Mouse (Mus musculus) hindbrain, embryonic 13.5 days (tissue): ENCODE measurements around the gene Orc3. TPM values are rescaled to one million over a fixed set of nuclear protein-coding genes. Genes with fewer than 3 reads are reported as not detected.

Source experiments
- ATAC-seq: fragments of 200-750 bp; cut with Nextera tagmentation; 2 replicates; pipeline ENCODE4 v1.8.0; 2017; ENCODE audit warnings: moderate TSS enrichment; ENCODE audit not compliant: low FRiP score
- H3K27ac ChIP-seq: fragments of 300-500 bp; sonication (generic); 2 replicates; pipeline ENCODE4 v1.5.1; 2015; ENCODE audit warnings: inconsistent platforms, mild to moderate bottlenecking, moderate library complexity
- H3K27me3 ChIP-seq: fragments of 300-500 bp; sonication (generic); 2 replicates; pipeline ENCODE4 v1.6.1; 2015; ENCODE audit warnings: mild to moderate bottlenecking, inconsistent platforms
- H3K36me3 ChIP-seq: fragments of 300-500 bp; sonication (generic); 2 replicates; pipeline ENCODE4 v1.6.1; 2015; ENCODE audit warnings: mild to moderate bottlenecking, inconsistent platforms
- H3K4me1 ChIP-seq: fragments of 300-500 bp; sonication (generic); replicated peaks from 2 replicates; pipeline ENCODE4 v1.6.1; 2015; ENCODE audit warnings: inconsistent platforms
- H3K4me2 ChIP-seq: fragments of 300-500 bp; sonication (generic); 2 replicates; pipeline ENCODE4 v1.6.1; 2015; ENCODE audit warnings: inconsistent platforms, mild to moderate bottlenecking, moderate library complexity
- H3K4me3 ChIP-seq: fragments of 300-500 bp; sonication (generic); 2 replicates; pipeline ENCODE4 v1.5.1; 2015; ENCODE audit warnings: mild to moderate bottlenecking, inconsistent platforms
- H3K9ac ChIP-seq: fragments of 300-500 bp; sonication (generic); 2 replicates; pipeline ENCODE4 v1.6.1; 2015; ENCODE audit warnings: mild to moderate bottlenecking, inconsistent platforms
- H3K9me3 ChIP-seq: fragments of 300-500 bp; sonication (generic); 2 replicates; pipeline ENCODE4 v1.6.1; 2016; ENCODE audit warnings: inconsistent platforms
- WGBS: fragments of 180-500 bp; shearing (Covaris S2); methylation state at CpG from one replicate; pipeline ENCODE4 v1.1.7; 2015; 5-methylcytosine and 5-hydroxymethylcytosine counted together
- polyA plus RNA-seq: library from polyadenylated mRNA; unstranded; fragments of >200 nt; fragmentation: Nextera tagmentation; extraction: Ambion mirVana; gene quantifications from 2 replicates; pipeline ENCODE4 v1.2.1, GENCODE M21; 2015

Gene Orc3
- polyA plus RNA-seq, 1 experiment from 2014 or later = 89.2 TPM

DNA sequence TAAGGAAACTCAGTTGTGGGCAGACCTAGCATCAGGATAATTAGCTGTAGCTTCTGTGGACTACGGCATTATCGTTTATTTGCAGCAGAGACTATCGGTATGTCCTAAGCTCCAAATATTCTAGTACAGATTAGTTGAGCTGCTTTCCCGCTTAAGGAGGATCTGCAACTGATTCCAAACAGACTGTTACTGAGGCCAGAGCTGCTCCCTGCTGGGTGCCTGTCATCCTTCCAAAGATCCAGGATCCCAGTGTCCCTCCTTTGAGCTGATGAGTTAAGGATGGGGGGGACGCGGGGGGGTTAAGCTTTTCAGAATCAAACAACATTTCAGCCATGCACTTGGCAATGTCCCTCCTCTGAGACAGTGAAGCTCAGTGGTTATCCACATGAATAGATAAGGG, 84.8 kb downstream of the Orc3 start:
- H3K27ac ChIP-seq = no peak overlapping the region
- no peaks in the 10 kb centered on the region for H3K4me1 ChIP-seq
- H3K9ac ChIP-seq = no peak overlapping the region
- H3K4me2 ChIP-seq = no peak overlapping the region
- no peaks in the 10 kb centered on the region for H3K36me3 ChIP-seq
- WGBS = 85% methylated on average over 6 of the region's 6 CpGs
- H3K9me3 ChIP-seq = no peaks in the 10 kb centered on the region
- no peak overlapping the region for H3K4me3 ChIP-seq
- ATAC-seq = no peak
- no peaks in the 10 kb centered on the region for H3K27me3 ChIP-seq

DNA sequence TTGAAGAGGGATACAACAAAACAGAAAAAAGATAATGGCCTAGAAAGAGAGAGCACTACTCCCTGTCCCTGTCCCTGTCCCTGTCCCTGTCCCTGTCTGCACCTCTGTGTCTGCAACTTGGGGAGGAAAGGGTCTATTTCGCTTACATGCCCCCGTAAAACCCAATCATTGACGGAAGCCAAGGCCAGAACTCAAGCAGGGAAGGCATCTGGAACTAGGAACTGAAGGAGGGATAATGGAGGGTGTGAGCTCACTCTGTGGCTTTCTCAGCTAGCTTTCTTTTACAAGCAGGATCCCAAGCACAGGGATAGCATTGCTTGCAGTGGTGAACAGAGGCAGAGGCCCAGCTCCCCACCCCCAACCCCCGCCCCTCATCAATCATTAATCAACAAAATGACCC, 85.4 kb downstream of the Orc3 start:
- no peaks in the 10 kb centered on the region for H3K9me3 ChIP-seq
- H3K36me3 ChIP-seq = no peaks in the 10 kb centered on the region
- no peak overlapping the region for H3K4me3 ChIP-seq
- H3K27ac ChIP-seq = no peak overlapping the region
- 55% methylated on average over 4 of the region's 4 CpGs for WGBS
- H3K4me1 ChIP-seq = no peaks in the 10 kb centered on the region
- no peak for ATAC-seq
- H3K27me3 ChIP-seq = no peaks in the 10 kb centered on the region
- H3K4me2 ChIP-seq = no peak overlapping the region
- H3K9ac ChIP-seq = no peak overlapping the region

DNA sequence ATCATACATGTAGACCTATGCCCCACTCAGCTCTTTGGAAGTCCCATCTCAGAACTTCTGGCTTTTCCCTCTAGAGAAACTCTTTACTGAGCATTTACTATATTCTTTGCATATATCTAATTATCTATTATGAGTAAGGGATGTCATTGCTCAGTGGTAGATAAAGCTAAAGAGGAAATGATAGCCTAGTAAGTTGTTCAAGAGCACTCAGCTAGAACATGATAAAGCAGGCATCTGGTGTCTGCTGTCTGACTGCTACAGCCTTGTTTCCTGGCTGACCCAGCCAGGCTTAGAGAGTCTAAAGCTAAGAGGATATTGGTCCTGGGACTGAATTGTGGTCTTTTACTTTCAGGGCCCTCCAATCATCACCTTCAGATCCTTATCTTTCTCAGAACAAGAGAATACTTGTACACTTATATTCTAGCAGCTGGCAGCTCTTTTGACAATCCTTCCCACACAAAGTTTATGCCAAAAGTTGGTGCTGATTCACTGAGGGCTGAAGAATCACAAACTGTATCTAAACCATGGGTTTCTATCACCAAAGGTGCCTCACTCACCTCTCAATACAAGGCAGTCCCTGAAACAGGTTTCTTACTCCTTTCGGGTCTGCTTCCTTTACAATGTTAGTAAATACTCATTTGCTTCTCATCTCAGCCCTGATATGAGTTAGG, 86.2 kb downstream of the Orc3 start:
- Histone ChIP-seq H3K4me1 (no peaks in the 10 kb centered on the region), H3K4me3 (no peak overlapping the region)
- 95% methylated on average over 1 of the region's 1 CpGs for WGBS

DNA sequence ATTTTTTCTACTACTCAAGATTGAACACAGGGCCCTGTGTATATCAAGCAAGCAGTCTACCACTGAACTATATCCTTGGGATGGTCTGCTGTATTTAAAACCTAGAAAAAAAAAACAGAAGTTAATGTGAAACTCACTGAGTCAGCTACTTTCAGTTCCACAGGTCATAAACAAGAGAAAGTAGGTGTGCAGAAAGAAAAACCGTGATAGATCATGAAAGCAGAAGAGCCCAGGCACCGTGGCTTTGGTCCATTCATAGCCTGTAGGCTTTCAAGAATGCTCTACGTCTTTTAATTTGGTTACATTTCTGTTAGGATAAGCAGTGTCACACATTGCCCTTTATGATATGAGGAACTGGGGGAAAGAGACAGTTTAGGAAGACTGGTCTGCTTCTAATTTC, 88.0 kb downstream of the Orc3 start:
- 90% methylated on average over 3 of the region's 3 CpGs for WGBS
- Histone ChIP-seq H3K4me2 (no peak overlapping the region), H3K36me3 (no peaks in the 10 kb centered on the region), H3K4me1 (no peaks in the 10 kb centered on the region), H3K27me3 (no peaks in the 10 kb centered on the region), H3K9ac (no peak overlapping the region), H3K9me3 (no peaks in the 10 kb centered on the region), H3K4me3 (no peak overlapping the region), H3K27ac (no peak overlapping the region)
- no peak for ATAC-seq

More for the DNA sequence above, 86.2 kb downstream of the Orc3 start:
- no peak overlapping the region for H3K4me2 ChIP-seq
- H3K36me3 ChIP-seq = no peaks in the 10 kb centered on the region
- H3K27me3 ChIP-seq = no peaks in the 10 kb centered on the region
- no peak for ATAC-seq
- H3K27ac ChIP-seq = no peak overlapping the region
- no peak overlapping the region for H3K9ac ChIP-seq
- H3K9me3 ChIP-seq = no peaks in the 10 kb centered on the region

DNA sequence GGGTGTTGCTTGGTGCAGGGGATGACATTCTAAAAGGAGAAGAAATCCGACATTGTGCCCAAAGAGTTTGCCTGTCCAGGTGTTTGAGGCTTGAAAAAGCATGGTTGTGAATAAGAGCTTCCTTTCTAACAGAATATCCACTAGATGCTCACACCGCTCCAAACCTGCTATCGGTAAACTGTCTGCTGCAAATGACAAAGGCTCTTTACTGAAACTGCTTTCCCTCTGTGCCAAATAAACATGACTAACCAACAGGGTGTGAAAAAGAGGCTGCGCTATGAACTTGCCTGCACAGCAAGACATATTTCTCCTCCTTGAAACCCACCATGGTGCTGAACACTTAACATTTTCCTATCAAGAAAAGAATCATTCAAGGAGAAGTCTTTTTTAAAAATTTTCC, 91.2 kb downstream of the Orc3 start:
- no peak for ATAC-seq
- no peak overlapping the region for H3K4me3 ChIP-seq
- H3K36me3 ChIP-seq = no peaks in the 10 kb centered on the region
- H3K27me3 ChIP-seq = no peaks in the 10 kb centered on the region
- no peaks in the 10 kb centered on the region for H3K9me3 ChIP-seq
- H3K9ac ChIP-seq = no peak overlapping the region
- no peak overlapping the region for H3K4me2 ChIP-seq
- H3K27ac ChIP-seq = no peak overlapping the region
- 84% methylated on average over 4 of the region's 4 CpGs for WGBS
- H3K4me1 ChIP-seq = no peaks in the 10 kb centered on the region

DNA sequence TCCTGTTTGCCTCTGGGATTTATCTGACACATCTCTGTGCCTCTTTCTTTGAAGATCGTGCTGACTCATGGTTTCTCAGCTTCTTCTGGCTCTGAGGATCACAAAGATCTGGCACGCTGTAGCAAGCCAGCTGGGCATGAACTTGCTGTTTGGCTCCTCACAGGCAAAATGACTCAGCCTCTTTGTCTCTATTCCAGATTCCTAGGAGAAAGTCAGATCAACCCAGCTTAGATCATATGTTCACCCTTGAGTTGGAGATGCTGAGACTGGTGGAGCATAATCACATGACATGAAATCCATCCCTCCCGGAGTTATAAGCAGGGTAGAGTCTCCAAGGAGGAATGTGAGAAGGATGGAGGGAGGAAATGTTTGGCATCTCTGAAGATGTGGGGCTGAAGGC, 91.9 kb downstream of the Orc3 start:
- Histone ChIP-seq H3K9me3 (no peaks in the 10 kb centered on the region), H3K36me3 (no peaks in the 10 kb centered on the region), H3K4me1 (no peaks in the 10 kb centered on the region), H3K27me3 (no peaks in the 10 kb centered on the region), H3K9ac (no peak overlapping the region), H3K27ac (no peak overlapping the region), H3K4me2 (no peak overlapping the region), H3K4me3 (no peak overlapping the region)
- no peak for ATAC-seq
- 87% methylated on average over 3 of the region's 3 CpGs for WGBS

Other genes with a start within 250 kb of the Orc3 start
- gene Akirin2, start 64.0 kb downstream of the Orc3 start, polyA plus RNA-seq = 91.5 and 100 TPM in 2 replicates
- gene Rars2, start within 50 bp of the Orc3 start, polyA plus RNA-seq = 59.3 and 60.0 TPM in 2 replicates
- 52.6 and 55.7 TPM in 2 replicates for gene Slc35a1, start 72.5 kb upstream of the Orc3 start, polyA plus RNA-seq
- gene Cfap206, start 115.3 kb upstream of the Orc3 start, polyA plus RNA-seq = 2.7 and 4.7 TPM in 2 replicates
- gene Gm136, start 141.3 kb upstream of the Orc3 start, polyA plus RNA-seq = not detected in 2 replicates
- 50.8 and 55.0 TPM in 2 replicates for gene Smim8, start 163.5 kb upstream of the Orc3 start, polyA plus RNA-seq